In the genomic region with DNA sequence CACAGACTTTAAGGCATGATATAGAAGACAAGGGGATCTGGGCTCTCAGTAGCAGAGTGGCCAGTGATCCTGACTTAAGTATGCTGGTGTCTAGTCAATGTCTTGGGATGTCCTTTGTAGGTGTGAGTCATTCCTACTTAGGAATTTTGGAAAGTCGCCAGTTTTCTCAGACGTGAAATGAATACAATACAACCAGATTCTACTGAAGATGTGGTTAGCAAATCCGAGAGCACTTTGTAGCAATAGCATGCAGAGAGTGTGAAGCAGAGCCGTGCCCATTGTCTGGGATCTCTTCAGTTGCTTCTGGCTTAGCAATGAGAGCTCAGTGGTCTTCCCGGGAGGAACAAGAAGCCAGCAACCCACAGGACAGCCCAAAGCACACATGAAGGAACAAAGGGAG, we compare ENCODE assay signal across 13 mouse cellular contexts. TPM values are rescaled to one million over a fixed set of nuclear protein-coding genes. Genes with fewer than 3 reads are reported as not detected.
DNase-seq lines count a peak whose midpoint lies in the region; ATAC-seq and TF ChIP-seq lines count a peak whose summit lies in the region.
"Had no signal": no experiment of that assay in that cellular context is flagged by ENCODE, and none has a peak within 500 bp of the region (broad histone marks: within the 10 kb centered on the region; RNA-seq: fewer than 3 reads in every experiment).

No protein-coding gene starts in this region.

- H3K9me3 ChIP-seq in kidney, postnatal 0 days (replicated peaks; ENCODE audit: low read length): no peaks in the 10 kb centered on the region
- H3K9me3 ChIP-seq in stomach, embryonic 14.5 days (ENCODE audit: control insufficient read depth, low read depth, low read length): no peaks in the 10 kb centered on the region
- H3K9me3 ChIP-seq: forebrain, embryonic 15.5 days had no signal

- TF ChIP-seq CTCF in lung, adult 2 months (IDR thresholded peaks at IDR 0.05; ENCODE audit: insufficient read depth, low read length): no peak
- TF ChIP-seq CTCF in brain, embryonic 14.5 days (IDR thresholded peaks at IDR 0.05; ENCODE audit: borderline replicate concordance, extremely low read depth, insufficient read depth, insufficient read length): no peak
- no peak for TF ChIP-seq CTCF in kidney, postnatal 0 days (IDR thresholded peaks at IDR 0.05; ENCODE audit: low read depth)

- H3K4me2 ChIP-seq in kidney, postnatal 0 days (ENCODE audit: low read length): peak overlapping the region; percentile 28; the same call in 1 of the 2 replicates
- H3K4me2 ChIP-seq in stomach, embryonic 14.5 days (replicated peaks; ENCODE audit: low read depth, low read length): peak overlapping the region; percentile 32
- H3K4me2 ChIP-seq: forebrain, embryonic 15.5 days had no signal

- no peaks in the 10 kb centered on the region for H3K27me3 ChIP-seq in kidney, postnatal 0 days (ENCODE audit: insufficient read depth, low read length)
- no peaks in the 10 kb centered on the region for H3K27me3 ChIP-seq in stomach, embryonic 14.5 days (ENCODE audit: control insufficient read depth, insufficient read depth, low read length)
- H3K27me3 ChIP-seq: forebrain, embryonic 15.5 days had no signal

- no peaks in the 10 kb centered on the region for H3K4me1 ChIP-seq in lung, adult 2 months (ENCODE audit: control insufficient read depth, insufficient read depth, low read length)
- 0 out of 2 replicates have a peak, but pooled peaks cover 7% of the 10 kb centered on the region for H3K4me1 ChIP-seq in kidney, postnatal 0 days (replicated peaks; ENCODE audit: insufficient read depth, low read length)
- H3K4me1 ChIP-seq in stomach, embryonic 14.5 days (ENCODE audit: control insufficient read depth, insufficient read depth, low read length): 0 out of 2 replicates have a peak, but pooled peaks cover 7% of the 10 kb centered on the region
- H3K4me1 ChIP-seq: forebrain, embryonic 15.5 days had no signal

- ATAC-seq in kidney, postnatal 0 days (replicated peaks; ENCODE audit: low FRiP score, low read depth): no peak
- ATAC-seq in stomach, embryonic 14.5 days (ENCODE audit: insufficient number of reproducible peaks, insufficient read depth, low FRiP score, low read depth): no peak
- ATAC-seq: forebrain, embryonic 15.5 days had no signal

- 32% methylated on average over 5 of the region's 5 CpGs for WGBS in lung, adult 2 months
- 52% methylated on average over 5 of the region's 5 CpGs for WGBS in kidney, postnatal 0 days
- WGBS in stomach, embryonic 14.5 days: 39% methylated on average over 5 of the region's 5 CpGs

- H3K36me3 ChIP-seq in kidney, postnatal 0 days (ENCODE audit: insufficient read depth, low read length): no peaks in the 10 kb centered on the region
- no peaks in the 10 kb centered on the region for H3K36me3 ChIP-seq in stomach, embryonic 14.5 days (ENCODE audit: control insufficient read depth, insufficient read depth, low read length)
- H3K36me3 ChIP-seq: forebrain, embryonic 15.5 days had no signal

- no peak for TF ChIP-seq POLR2A in lung, adult 2 months (IDR thresholded peaks at IDR 0.05; ENCODE audit: borderline replicate concordance, extremely low read depth, low read depth, low read length)
- no peak for TF ChIP-seq POLR2A in brain, embryonic 14.5 days (IDR thresholded peaks at IDR 0.05; ENCODE audit: borderline replicate concordance, extremely low read depth, insufficient read depth, insufficient read length, poor library complexity, severe bottlenecking)

- peak overlapping the region; percentile 52 for H3K4me3 ChIP-seq in lung, adult 2 months (replicated peaks; ENCODE audit: extremely low read depth, low read depth, low read length)
- no peak overlapping the region for H3K4me3 ChIP-seq in kidney, postnatal 0 days (replicated peaks; ENCODE audit: low read depth, low read length)
- peak overlapping the region; percentile 9; the same call in 1 of the 2 replicates for H3K4me3 ChIP-seq in stomach, embryonic 14.5 days (ENCODE audit: low read depth, low read length)
- H3K4me3 ChIP-seq: forebrain, embryonic 15.5 days had no signal

- H3K27ac ChIP-seq in kidney, postnatal 0 days: peak overlapping the region; percentile 82
- H3K27ac ChIP-seq in stomach, embryonic 14.5 days (ENCODE audit: low read length): peak overlapping the region; percentile 87
- H3K27ac ChIP-seq: forebrain, embryonic 15.5 days had no signal

- H3K9ac ChIP-seq in kidney, postnatal 0 days (ENCODE audit: low read depth, low read length): no peak overlapping the region
- peak overlapping the region; percentile 6; the same call in 1 of the 2 replicates for H3K9ac ChIP-seq in stomach, embryonic 14.5 days (replicated peaks; ENCODE audit: low read depth, low read length)
- H3K9ac ChIP-seq: forebrain, embryonic 15.5 days had no signal

- peak; percentile 23 for DNase-seq in lung, adult 2 months
- DNase-seq in lung, postnatal 14 days: no peak
- peak; percentile 24 for DNase-seq in brain, embryonic 14.5 days (ENCODE audit: low read depth)
- DNase-seq in kidney, postnatal 0 days (ENCODE audit: low spot score): no peak
- no peak for DNase-seq in frontal cortex, postnatal 10 days (ENCODE audit: low spot score in 2 of 2)
- DNase-seq in cerebellum, adult 8-10 months: no peak
- DNase-seq: heart, postnatal 10 days; left cerebral cortex, postnatal 4 days; thymus, postnatal 36 days had no signal

RNA-seq across cellular contexts. Expression of a gene that starts 2.7 kb away (rescaled TPM):
- polyA plus RNA-seq in lung, adult 2 months (2012; rRNA removed): 25.6 and 35.4 TPM in 2 replicates
- polyA plus RNA-seq in brain, embryonic 14.5 days (2012; rRNA removed): 0.50 and 0.59 TPM in 2 replicates
- polyA plus RNA-seq in kidney, postnatal 0 days (2015; fragmentation: Nextera tagmentation; extraction: Ambion mirVana): 15.3 and 17.7 TPM in 2 replicates
- 28.6 and 28.7 TPM in 2 replicates for polyA plus RNA-seq in stomach, embryonic 14.5 days (2014; fragmentation: Nextera tagmentation; extraction: Ambion mirVana)

RNA-seq across cellular contexts. Expression of a gene that starts 5.4 kb away (rescaled TPM):
- 16.7 and 23.7 TPM in 2 replicates for polyA plus RNA-seq in lung, adult 2 months (2012; rRNA removed)
- 32.9 and 33.9 TPM in 2 replicates for polyA plus RNA-seq in brain, embryonic 14.5 days (2012; rRNA removed)
- polyA plus RNA-seq in kidney, postnatal 0 days (2015; fragmentation: Nextera tagmentation; extraction: Ambion mirVana): 6.7 and 7.3 TPM in 2 replicates
- polyA plus RNA-seq in stomach, embryonic 14.5 days (2014; fragmentation: Nextera tagmentation; extraction: Ambion mirVana): 11.1 and 11.2 TPM in 2 replicates

RNA-seq across cellular contexts. Expression of a gene that starts 17.3 kb away (rescaled TPM):
- polyA plus RNA-seq in lung, adult 2 months (2012; rRNA removed): 2.2 and 3.1 TPM in 2 replicates
- 3.9 and 5.3 TPM in 2 replicates for polyA plus RNA-seq in brain, embryonic 14.5 days (2012; rRNA removed)
- 9.7 and 11.5 TPM in 2 replicates for polyA plus RNA-seq in kidney, postnatal 0 days (2015; fragmentation: Nextera tagmentation; extraction: Ambion mirVana)
- 11.9 and 12.0 TPM in 2 replicates for polyA plus RNA-seq in stomach, embryonic 14.5 days (2014; fragmentation: Nextera tagmentation; extraction: Ambion mirVana)

RNA-seq across cellular contexts. Expression of a gene that starts 18.9 kb away (rescaled TPM):
- polyA plus RNA-seq in lung, adult 2 months (2012; rRNA removed): 0.10 TPM in 1 of 2 replicates, not detected in the other
- polyA plus RNA-seq in brain, embryonic 14.5 days (2012; rRNA removed): not detected in 2 replicates
- not detected in 2 replicates for polyA plus RNA-seq in kidney, postnatal 0 days (2015; fragmentation: Nextera tagmentation; extraction: Ambion mirVana)
- not detected in 2 replicates for polyA plus RNA-seq in stomach, embryonic 14.5 days (2014; fragmentation: Nextera tagmentation; extraction: Ambion mirVana)
- polyA plus RNA-seq: adrenal gland, adult 2 months; forebrain, embryonic 15.5 days; neural tube, embryonic 11.5 days had no signal

Comparison
In these comparisons a context has a peak if more than half of its experiments do, and no peak if none do; other contexts are left out.
1. DNase-seq: peak in lung, adult 2 months (single experiment) and brain, embryonic 14.5 days (single experiment); none in lung, postnatal 14 days (single experiment), kidney, postnatal 0 days (single experiment), frontal cortex, postnatal 10 days (0 of 2) and cerebellum, adult 8-10 months (single experiment).
2. RNA of a gene that starts 2.7 kb away (polyA plus RNA-seq): 28.6 to 28.7 TPM in stomach, embryonic 14.5 days, 25.6 to 35.4 TPM in lung, adult 2 months and 15.3 to 17.7 TPM in kidney, postnatal 0 days; 0.50 to 0.59 TPM in brain, embryonic 14.5 days; every median in the first group is over 10 times any median in the second.